Mouse (Mus musculus): ENCODE measurements around the gene Psmb11.
"Not testable (repeated sequence)": the region's sequence is repeated elsewhere in the genome, so short reads cannot be mapped to it uniquely, and the experiment has no call there.

Psmb11 gene

GRCm38 (mm10) chr14:54603686-54604085, 17.5 kb upstream of the Psmb11 start:
- no peak for DNase-seq

- peak; percentile 76 for DNase-seq
These were observed 15.4 kb upstream of the Psmb11 start, which contains the start of gene 4931414P19Rik for GRCm38 (mm10) chr14:54605752-54606321. TSS of gene 4931414P19Rik (minus strand) at chr14:54605993.

GRCm38 (mm10) chr14:54607226-54607625, 14.0 kb upstream of the Psmb11 start:
- no peak for DNase-seq

- no peak for DNase-seq
These were observed 12.0 kb upstream of the Psmb11 start for GRCm38 (mm10) chr14:54609245-54609644.

- no peak for DNase-seq
These were observed 11.3 kb upstream of the Psmb11 start for GRCm38 (mm10) chr14:54609962-54610361.

- no peak for DNase-seq
These were observed 10.6 kb upstream of the Psmb11 start for GRCm38 (mm10) chr14:54610648-54611047.

GRCm38 (mm10) chr14:54614130-54614529, 7.1 kb upstream of the Psmb11 start:
- DNase-seq, result not testable (repeated sequence)

GRCm38 (mm10) chr14:54616226-54616825, 4.9 kb upstream of the Psmb11 start:
- no peak for DNase-seq

- DNase-seq, result no peak
These were observed 3.9 kb upstream of the Psmb11 start for GRCm38 (mm10) chr14:54617152-54617896.

- peak; percentile 92 for DNase-seq
These were observed 3.3 kb upstream of the Psmb11 start, which contains the start of gene Psmb5 for GRCm38 (mm10) chr14:54617897-54618365. TSS of gene Psmb5 (minus strand) at chr14:54618022.

GRCm38 (mm10) chr14:54623334-54623733, 2.1 kb downstream of the Psmb11 start:
- DNase-seq, result no peak

GRCm38 (mm10) chr14:54624976-54625375, 3.7 kb downstream of the Psmb11 start:
- no peak for DNase-seq

- DNase-seq, result no peak
These were observed 6.9 kb downstream of the Psmb11 start for GRCm38 (mm10) chr14:54628103-54628502.

GRCm38 (mm10) chr14:54629797-54630196, 8.6 kb downstream of the Psmb11 start:
- no peak for DNase-seq

GRCm38 (mm10) chr14:54630583-54631239, 9.5 kb downstream of the Psmb11 start:
- DNase-seq, result no peak

- no peak for DNase-seq
These were observed 10.0 kb downstream of the Psmb11 start for GRCm38 (mm10) chr14:54631240-54631599.

GRCm38 (mm10) chr14:54632252-54632651, 11.0 kb downstream of the Psmb11 start:
- no peak for DNase-seq

- no peak for DNase-seq
These were observed 12.9 kb downstream of the Psmb11 start for GRCm38 (mm10) chr14:54634182-54634581.

- DNase-seq, result peak; percentile 54
These were observed 15.7 kb downstream of the Psmb11 start for GRCm38 (mm10) chr14:54636954-54637353.

- DNase-seq, result no peak
These were observed 17.0 kb downstream of the Psmb11 start for GRCm38 (mm10) chr14:54638210-54638609.

- no peak for DNase-seq
These were observed 18.9 kb downstream of the Psmb11 start for GRCm38 (mm10) chr14:54640121-54640520.

- no peak for DNase-seq
These were observed 19.7 kb downstream of the Psmb11 start, which contains the start of gene Gm17606 for GRCm38 (mm10) chr14:54640946-54641304. TSS of gene Gm17606 (plus strand) at chr14:54640952.

GRCm38 (mm10) chr14:54641305-54641969, 20.2 kb downstream of the Psmb11 start, which contains the start of gene Cdh24:
TSS of gene Cdh24 (minus strand) at chr14:54641364.
- DNase-seq, result peak; percentile 85
